In the genomic region with DNA sequence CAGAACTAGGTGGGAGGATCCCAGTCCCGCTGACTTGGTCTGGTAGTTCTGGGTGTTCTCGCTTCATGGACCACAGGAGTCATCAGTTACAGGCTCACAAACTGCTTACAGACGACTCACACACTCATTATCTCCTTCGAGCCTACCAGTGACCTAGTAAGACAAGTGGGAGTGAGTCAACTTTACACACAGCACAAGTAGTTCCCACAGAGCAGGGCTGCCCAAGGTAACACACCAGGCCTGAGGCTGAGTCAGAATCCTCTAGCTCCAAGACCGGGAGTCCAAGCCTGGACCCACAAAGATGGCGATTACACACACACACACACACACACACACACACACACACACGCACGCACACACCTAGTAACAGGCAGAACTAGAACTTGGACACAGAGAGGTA, we compare ENCODE assay signal across 10 mouse cellular contexts. TPM values are rescaled to one million over a fixed set of nuclear protein-coding genes. Genes with fewer than 3 reads are reported as not detected.
A peak's percentile ranks its signal among the peaks of the same experiment; 100 is the strongest.
DNase-seq lines count a peak whose midpoint lies in the region; ATAC-seq and TF ChIP-seq lines count a peak whose summit lies in the region.
"Had no signal": no experiment of that assay in that cellular context is flagged by ENCODE, and none has a peak within 500 bp of the region (broad histone marks: within the 10 kb centered on the region; RNA-seq: fewer than 3 reads in every experiment).

No protein-coding gene starts in this region.

- H3K36me3 ChIP-seq in kidney, embryonic 15.5 days: peaks cover 36% of the 10 kb centered on the region
- peaks cover 36% of the 10 kb centered on the region for H3K36me3 ChIP-seq in embryonic facial prominence, embryonic 10.5 days (replicated peaks)
- H3K36me3 ChIP-seq in hindbrain, embryonic 16.5 days (ENCODE audit: control insufficient read depth, insufficient read depth, low read length): peaks cover 9% of the 10 kb centered on the region
- H3K36me3 ChIP-seq in midbrain, postnatal 0 days (ENCODE audit: insufficient read depth, low read length): peaks cover 15% of the 10 kb centered on the region

- no peak for ATAC-seq in kidney, embryonic 15.5 days (replicated peaks; ENCODE audit: low FRiP score)
- ATAC-seq in hindbrain, embryonic 16.5 days: no peak
- ATAC-seq in midbrain, postnatal 0 days (ENCODE audit: low FRiP score): no peak
- ATAC-seq in inflammation-experienced regulatory T-cells, adult 6 months: no peak

- H3K4me2 ChIP-seq in kidney, embryonic 15.5 days: peak overlapping the region; percentile 88
- peak overlapping the region; percentile 89 for H3K4me2 ChIP-seq in hindbrain, embryonic 16.5 days (ENCODE audit: low read length)
- peak overlapping the region; percentile 73 for H3K4me2 ChIP-seq in midbrain, postnatal 0 days (ENCODE audit: low read depth, low read length, poor library complexity, severe bottlenecking)

- no peaks in the 10 kb centered on the region for H3K9me3 ChIP-seq in kidney, embryonic 15.5 days (replicated peaks)
- H3K9me3 ChIP-seq in embryonic facial prominence, embryonic 10.5 days: no peaks in the 10 kb centered on the region
- no peaks in the 10 kb centered on the region for H3K9me3 ChIP-seq in hindbrain, embryonic 16.5 days (ENCODE audit: control insufficient read depth, low read length)
- no peaks in the 10 kb centered on the region for H3K9me3 ChIP-seq in midbrain, postnatal 0 days (ENCODE audit: low read length)

- no peaks in the 10 kb centered on the region for H3K27me3 ChIP-seq in kidney, embryonic 15.5 days
- no peaks in the 10 kb centered on the region for H3K27me3 ChIP-seq in embryonic facial prominence, embryonic 10.5 days (replicated peaks; ENCODE audit: low read depth, poor library complexity, severe bottlenecking)
- no peaks in the 10 kb centered on the region for H3K27me3 ChIP-seq in hindbrain, embryonic 16.5 days (replicated peaks; ENCODE audit: control insufficient read depth, insufficient read depth, low read length)
- H3K27me3 ChIP-seq in midbrain, postnatal 0 days (ENCODE audit: insufficient read depth, low read length): no peaks in the 10 kb centered on the region

- TF ChIP-seq CTCF in midbrain, postnatal 0 days (IDR thresholded peaks at IDR 0.05): no peak

- H3K4me3 ChIP-seq in kidney, embryonic 15.5 days (replicated peaks): peak overlapping the region; percentile 77
- H3K4me3 ChIP-seq in embryonic facial prominence, embryonic 10.5 days: peak overlapping the region; percentile 73
- peak overlapping the region; percentile 74 for H3K4me3 ChIP-seq in hindbrain, embryonic 16.5 days (ENCODE audit: low read length)
- peak overlapping the region; percentile 64 for H3K4me3 ChIP-seq in midbrain, postnatal 0 days (ENCODE audit: low read depth, low read length)

- peak overlapping the region; percentile 14; the same call in 1 of the 2 replicates for H3K9ac ChIP-seq in kidney, embryonic 15.5 days
- no peak overlapping the region for H3K9ac ChIP-seq in hindbrain, embryonic 16.5 days (ENCODE audit: low read depth, low read length)
- H3K9ac ChIP-seq in midbrain, postnatal 0 days (replicated peaks; ENCODE audit: low read length, poor library complexity, severe bottlenecking): peak overlapping the region; percentile 61; the same call in 1 of the 2 replicates

- peaks cover 27% of the 10 kb centered on the region for H3K4me1 ChIP-seq in kidney, embryonic 15.5 days
- H3K4me1 ChIP-seq in embryonic facial prominence, embryonic 10.5 days: peaks cover 25% of the 10 kb centered on the region
- H3K4me1 ChIP-seq in hindbrain, embryonic 16.5 days (ENCODE audit: control insufficient read depth, insufficient read depth, low read depth, low read length): peaks cover 25% of the 10 kb centered on the region
- H3K4me1 ChIP-seq in midbrain, postnatal 0 days (ENCODE audit: insufficient read depth, low read length): peaks cover 18% of the 10 kb centered on the region; the same call in 1 of the 2 replicates

- H3K27ac ChIP-seq in kidney, embryonic 15.5 days: no peak overlapping the region
- no peak overlapping the region for H3K27ac ChIP-seq in embryonic facial prominence, embryonic 10.5 days (replicated peaks)
- no peak overlapping the region for H3K27ac ChIP-seq in hindbrain, embryonic 16.5 days (ENCODE audit: low read depth, low read length)
- no peak overlapping the region for H3K27ac ChIP-seq in midbrain, postnatal 0 days (ENCODE audit: low read depth, low read length)

- 71% methylated on average over 8 of the region's 8 CpGs for WGBS in kidney, embryonic 15.5 days
- 86% methylated on average over 8 of the region's 8 CpGs for WGBS in embryonic facial prominence, embryonic 10.5 days
- 91% methylated on average over 8 of the region's 8 CpGs for WGBS in hindbrain, embryonic 16.5 days
- 89% methylated on average over 8 of the region's 8 CpGs for WGBS in midbrain, postnatal 0 days

- DNase-seq in kidney, adult 9 months: no peak
- no peak for DNase-seq in embryonic facial prominence, embryonic 10.5 days (ENCODE audit: low spot score)
- no peak for DNase-seq in midbrain, postnatal 0 days (ENCODE audit: low spot score)
- no peak for DNase-seq in frontal cortex, postnatal 10 days (ENCODE audit: low spot score in 2 of 2)
- no peak for DNase-seq in kidney, postnatal 36 days

RNA-seq across cellular contexts. Expression of a gene that starts 14.5 kb away (rescaled TPM):
- 16.3 and 16.5 TPM in 2 replicates for polyA plus RNA-seq in kidney, embryonic 15.5 days (2015; fragmentation: Nextera tagmentation; extraction: Ambion mirVana)
- polyA plus RNA-seq in embryonic facial prominence, embryonic 10.5 days (2016; fragmentation: Nextera tagmentation; extraction: Ambion mirVana): 22.4 and 24.4 TPM in 2 replicates
- polyA plus RNA-seq in hindbrain, embryonic 16.5 days (2015; fragmentation: Nextera tagmentation; extraction: Ambion mirVana): 26.4 and 29.1 TPM in 2 replicates
- total RNA-seq in midbrain, postnatal 0 days (2014; rRNA removed): 36.2 and 48.2 TPM in 2 replicates
- polyA plus RNA-seq in midbrain, postnatal 0 days (2015; fragmentation: Nextera tagmentation; extraction: Ambion mirVana): 23.3 and 26.3 TPM in 2 replicates
- under 1 TPM in 1 of 3 experiments, not detected in 2; 0.71 TPM for polyA plus RNA-seq in inflammation-experienced regulatory T-cells, adult 6 months (2017; shearing (Covaris generic))

RNA-seq across cellular contexts. Expression of a gene that starts 15.9 kb away (rescaled TPM):
- polyA plus RNA-seq in kidney, embryonic 15.5 days (2015; fragmentation: Nextera tagmentation; extraction: Ambion mirVana): not detected in 2 replicates
- 0.71 and 1.0 TPM in 2 replicates for polyA plus RNA-seq in embryonic facial prominence, embryonic 10.5 days (2016; fragmentation: Nextera tagmentation; extraction: Ambion mirVana)
- 0.20 and 0.25 TPM in 2 replicates for polyA plus RNA-seq in hindbrain, embryonic 16.5 days (2015; fragmentation: Nextera tagmentation; extraction: Ambion mirVana)
- not detected in 2 replicates for total RNA-seq in midbrain, postnatal 0 days (2014; rRNA removed)
- polyA plus RNA-seq in midbrain, postnatal 0 days (2015; fragmentation: Nextera tagmentation; extraction: Ambion mirVana): not detected in 2 replicates
- 1 to 10 TPM in 2 of 3 experiments, under 1 TPM in 1; 0.73 to 3.1 (median 1.2) TPM for polyA plus RNA-seq in inflammation-experienced regulatory T-cells, adult 6 months (2017; shearing (Covaris generic))
- polyA plus RNA-seq: gonadal fat pad, adult 2 months; liver, embryonic 16.5 days had no signal

RNA-seq across cellular contexts. Expression of a gene that starts 20.7 kb away (rescaled TPM):
- 20.9 and 22.8 TPM in 2 replicates for polyA plus RNA-seq in kidney, embryonic 15.5 days (2015; fragmentation: Nextera tagmentation; extraction: Ambion mirVana)
- 27.2 and 31.0 TPM in 2 replicates for polyA plus RNA-seq in embryonic facial prominence, embryonic 10.5 days (2016; fragmentation: Nextera tagmentation; extraction: Ambion mirVana)
- 17.0 and 18.0 TPM in 2 replicates for polyA plus RNA-seq in hindbrain, embryonic 16.5 days (2015; fragmentation: Nextera tagmentation; extraction: Ambion mirVana)
- total RNA-seq in midbrain, postnatal 0 days (2014; rRNA removed): 16.9 and 21.7 TPM in 2 replicates
- polyA plus RNA-seq in midbrain, postnatal 0 days (2015; fragmentation: Nextera tagmentation; extraction: Ambion mirVana): 10.0 and 10.7 TPM in 2 replicates
- polyA plus RNA-seq in inflammation-experienced regulatory T-cells, adult 6 months (2017; shearing (Covaris generic)): 1 to 10 TPM; 4.0 to 5.5 (median 4.8) TPM

Comparison
In these comparisons a context has a peak if more than half of its experiments do, and no peak if none do; other contexts are left out.
1. RNA of a gene that starts 14.5 kb away (polyA plus RNA-seq): 26.4 to 29.1 TPM in hindbrain, embryonic 16.5 days, 22.4 to 24.4 TPM in embryonic facial prominence, embryonic 10.5 days, 23.3 to 26.3 TPM in midbrain, postnatal 0 days and 16.3 to 16.5 TPM in kidney, embryonic 15.5 days; 0.71 TPM in inflammation-experienced regulatory T-cells, adult 6 months; every median in the first group is over 10 times any median in the second.
2. Peak in every context shown above with its lines, with median percentiles within 50 percentile points of each other: H3K4me2 ChIP-seq and H3K4me3 ChIP-seq.